Mouse (Mus musculus) lung, postnatal 25 days (tissue): ENCODE measurements around the gene Rbm38.

ENCODE experiments used
- DNase-seq: peaks from one replicate; pipeline ENCODE4 v3.0.0; 2022; ENCODE audit warnings: low spot score

Gene Rbm38

GRCm38 (mm10) chr2:173014741-173015287 is 5.5 kb upstream of the Rbm38 start:
- DNase-seq: no peak

GRCm38 (mm10) chr2:173017940-173018339 is 2.4 kb upstream of the Rbm38 start:
- no peak for DNase-seq

GRCm38 (mm10) chr2:173018618-173019017 is 1.7 kb upstream of the Rbm38 start:
- DNase-seq: no peak

GRCm38 (mm10) chr2:173019322-173019721 is 976 bp upstream of the Rbm38 start:
- DNase-seq: no peak

GRCm38 (mm10) chr2:173019790-173020189 is 508 bp upstream of the Rbm38 start:
- peak; percentile 92 for DNase-seq

- DNase-seq: peak; percentile 94
Measured at GRCm38 (mm10) chr2:173021633-173022055, 1.3 kb downstream of the Rbm38 start.

- DNase-seq: no peak
Measured at GRCm38 (mm10) chr2:173022056-173022681, 1.9 kb downstream of the Rbm38 start.

- DNase-seq: no peak
Measured at GRCm38 (mm10) chr2:173022813-173023212, 2.5 kb downstream of the Rbm38 start.

GRCm38 (mm10) chr2:173023371-173023851 is 3.1 kb downstream of the Rbm38 start:
- no peak for DNase-seq

- DNase-seq: no peak
Measured at GRCm38 (mm10) chr2:173023966-173024365, 3.7 kb downstream of the Rbm38 start.

- DNase-seq: no peak
Measured at GRCm38 (mm10) chr2:173024392-173024791, 4.1 kb downstream of the Rbm38 start.

GRCm38 (mm10) chr2:173024938-173025337 is 4.6 kb downstream of the Rbm38 start:
- DNase-seq: no peak

- no peak for DNase-seq
Measured at GRCm38 (mm10) chr2:173026286-173026685, 6.0 kb downstream of the Rbm38 start.

- peak; percentile 73 for DNase-seq
Measured at GRCm38 (mm10) chr2:173026688-173027131, 6.4 kb downstream of the Rbm38 start.

- DNase-seq: no peak
Measured at GRCm38 (mm10) chr2:173027169-173027823, 7.0 kb downstream of the Rbm38 start.

- DNase-seq: no peak
Measured at GRCm38 (mm10) chr2:173027824-173028495, 7.7 kb downstream of the Rbm38 start.

GRCm38 (mm10) chr2:173028508-173029031 is 8.3 kb downstream of the Rbm38 start:
- no peak for DNase-seq

GRCm38 (mm10) chr2:173030591-173031338 is 10.5 kb downstream of the Rbm38 start:
- DNase-seq: no peak

GRCm38 (mm10) chr2:173033531-173033930 is 13.2 kb downstream of the Rbm38 start:
- no peak for DNase-seq

- no peak for DNase-seq
Measured at GRCm38 (mm10) chr2:173034998-173035397, 14.7 kb downstream of the Rbm38 start.

- DNase-seq: no peak
Measured at GRCm38 (mm10) chr2:173035653-173036052, 15.4 kb downstream of the Rbm38 start.

- no peak for DNase-seq
Measured at GRCm38 (mm10) chr2:173036055-173036454, 15.8 kb downstream of the Rbm38 start.
